Mouse (Mus musculus) cerebellum, adult 9-11 months (tissue): Measurements from ENCODE around the gene Scn4b.

Experiments
- DNase-seq: peaks from one replicate; pipeline ENCODE4 v3.0.0; 2022

The Scn4b gene

GRCm38 (mm10) chr9:45130119-45130518 lies 8.1 kb upstream of the Scn4b start:
- no peak for DNase-seq

GRCm38 (mm10) chr9:45133484-45134310 lies 4.5 kb upstream of the Scn4b start:
- DNase-seq = peak; percentile 80

DNA sequence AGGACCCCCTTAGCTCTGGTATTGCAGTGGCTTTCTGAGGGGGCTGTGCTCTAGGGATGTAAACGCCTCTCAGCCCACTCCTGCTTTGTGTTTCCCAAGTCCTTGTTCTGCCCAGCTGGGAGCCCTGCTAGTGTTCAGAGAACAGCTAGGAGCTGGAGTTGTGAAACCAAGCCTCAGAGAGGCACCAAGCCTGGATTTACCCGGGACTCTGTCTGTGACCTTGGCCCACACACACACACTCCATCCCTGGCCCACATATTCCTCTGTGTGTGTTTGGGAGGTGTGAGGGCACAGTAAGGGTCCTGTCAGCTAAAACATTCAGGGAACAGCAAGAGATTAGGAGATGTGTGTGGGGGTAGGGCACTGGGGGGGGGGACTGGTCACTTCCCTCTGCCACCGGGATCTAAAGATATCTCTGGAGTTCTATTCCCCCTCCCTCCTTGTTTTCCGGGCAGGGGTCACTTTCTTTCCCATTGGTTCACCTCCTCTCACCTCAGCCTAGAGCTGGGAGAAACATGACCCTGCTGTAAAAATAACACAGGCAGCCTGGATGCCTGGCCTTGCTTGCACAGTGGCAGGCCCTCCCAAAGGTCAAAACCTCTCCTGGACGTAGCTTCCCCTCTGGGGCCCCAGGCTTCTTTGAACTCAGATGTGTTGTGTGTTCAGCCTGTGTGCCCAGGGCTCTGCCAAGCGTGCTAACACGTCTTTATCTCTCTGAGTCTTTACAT lies 1.6 kb upstream of the Scn4b start:
- DNase-seq = no peak

DNA sequence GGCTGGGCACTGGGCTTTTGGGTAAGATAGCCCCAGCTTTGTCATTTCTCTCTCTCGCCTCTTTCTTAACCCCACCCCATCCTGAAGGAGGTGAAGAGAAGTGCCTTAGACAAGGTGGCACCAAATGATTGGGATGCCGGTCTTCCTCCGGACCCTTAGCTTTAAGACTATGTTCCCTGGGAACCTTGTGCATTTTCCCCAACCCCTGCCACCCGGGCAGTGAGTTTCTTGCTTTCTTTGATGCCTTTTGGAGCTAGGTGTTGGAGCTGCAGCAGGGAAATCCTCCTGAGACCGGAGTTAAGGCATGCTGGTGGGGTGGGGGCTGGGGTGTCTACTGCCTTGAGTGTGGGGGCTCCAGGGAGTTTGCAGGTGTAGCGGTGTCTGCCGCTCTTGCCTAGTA lies 887 bp downstream of the Scn4b start:
- peak; percentile 9 for DNase-seq

- no peak for DNase-seq
Measured at GRCm38 (mm10) chr9:45140945-45141344, 2.8 kb downstream of the Scn4b start.

DNA sequence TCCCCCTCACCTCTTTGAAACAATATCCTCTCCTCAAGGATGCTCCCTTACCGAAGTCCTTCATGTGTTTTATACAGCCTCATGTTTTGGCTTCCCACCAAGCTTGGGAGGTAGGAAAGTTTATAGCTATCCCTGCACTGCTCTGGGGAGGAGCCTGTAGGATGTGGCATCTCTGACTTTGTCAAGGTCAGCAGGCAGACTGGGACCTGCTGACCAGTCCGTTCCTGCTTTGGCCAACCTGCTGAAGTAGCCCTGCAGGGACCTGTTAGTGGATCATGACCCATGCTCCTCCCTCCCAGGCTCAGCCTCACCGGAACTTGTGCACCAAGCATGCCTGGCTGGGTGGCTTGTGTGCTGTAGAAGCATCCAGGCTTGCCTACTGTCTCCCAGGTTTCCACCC lies 4.5 kb downstream of the Scn4b start:
- DNase-seq = no peak

GRCm38 (mm10) chr9:45145533-45146266 lies 7.5 kb downstream of the Scn4b start:
- DNase-seq = no peak

DNA sequence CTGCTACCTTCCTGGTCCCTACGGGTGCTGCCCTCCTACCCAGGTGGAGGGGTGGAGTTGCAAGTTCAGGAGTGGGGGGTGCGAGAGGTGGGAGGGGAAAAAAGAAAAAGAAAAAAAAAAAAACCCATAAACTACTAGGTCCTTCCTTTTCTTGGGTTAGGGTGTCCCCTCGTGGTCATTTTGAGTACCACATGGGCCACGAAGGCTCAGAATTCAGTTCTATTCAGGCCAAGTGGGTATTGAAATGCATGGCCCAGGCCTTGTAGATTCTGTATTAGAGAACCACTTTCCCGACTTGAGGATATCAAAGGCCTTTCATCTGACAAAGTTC lies 8.0 kb downstream of the Scn4b start:
- peak; percentile 76 for DNase-seq

- no peak for DNase-seq
Measured at GRCm38 (mm10) chr9:45150933-45151332, 12.7 kb downstream of the Scn4b start.

- DNase-seq = no peak
Measured at GRCm38 (mm10) chr9:45153361-45153760, 15.2 kb downstream of the Scn4b start.

DNA sequence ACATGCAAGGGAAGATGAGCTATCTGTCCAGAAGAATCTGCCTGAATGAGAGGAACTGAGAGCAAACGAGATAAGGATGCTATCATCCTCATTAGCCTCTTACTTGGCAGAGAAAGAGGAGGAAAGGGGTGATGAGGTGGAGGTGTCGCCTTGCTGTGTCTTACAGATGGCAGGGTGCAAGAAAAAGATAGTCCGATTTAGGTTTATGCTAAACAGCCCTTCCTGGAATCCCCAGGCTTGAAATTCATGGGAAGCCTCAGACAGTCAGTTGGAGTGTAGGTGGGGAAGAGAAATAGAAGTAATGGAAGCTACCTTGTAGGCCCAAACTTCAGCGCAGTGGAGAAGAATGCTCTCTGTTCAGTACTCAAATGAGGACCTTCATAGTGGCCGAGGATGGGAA lies 29.7 kb downstream of the Scn4b start:
- no peak for DNase-seq

DNA sequence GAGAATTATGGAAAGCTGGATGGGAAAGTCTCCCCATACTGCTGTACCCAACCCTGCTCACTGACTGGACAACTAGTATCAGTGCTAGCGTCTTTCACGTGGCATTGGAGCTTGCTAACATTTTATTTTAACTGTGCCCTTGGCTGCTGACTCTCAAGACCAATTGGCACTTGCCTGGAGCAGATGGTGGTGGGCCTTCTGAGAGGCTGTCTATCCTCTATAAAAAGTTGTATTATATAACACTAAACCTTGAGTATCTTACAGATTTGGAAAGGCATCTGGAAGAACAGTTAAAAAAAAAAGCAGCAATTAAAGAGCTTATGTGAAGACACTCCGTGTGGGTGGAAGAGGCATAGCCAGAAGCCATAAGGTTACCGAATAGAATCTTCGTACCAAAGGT lies 32.0 kb downstream of the Scn4b start:
- no peak for DNase-seq

DNA sequence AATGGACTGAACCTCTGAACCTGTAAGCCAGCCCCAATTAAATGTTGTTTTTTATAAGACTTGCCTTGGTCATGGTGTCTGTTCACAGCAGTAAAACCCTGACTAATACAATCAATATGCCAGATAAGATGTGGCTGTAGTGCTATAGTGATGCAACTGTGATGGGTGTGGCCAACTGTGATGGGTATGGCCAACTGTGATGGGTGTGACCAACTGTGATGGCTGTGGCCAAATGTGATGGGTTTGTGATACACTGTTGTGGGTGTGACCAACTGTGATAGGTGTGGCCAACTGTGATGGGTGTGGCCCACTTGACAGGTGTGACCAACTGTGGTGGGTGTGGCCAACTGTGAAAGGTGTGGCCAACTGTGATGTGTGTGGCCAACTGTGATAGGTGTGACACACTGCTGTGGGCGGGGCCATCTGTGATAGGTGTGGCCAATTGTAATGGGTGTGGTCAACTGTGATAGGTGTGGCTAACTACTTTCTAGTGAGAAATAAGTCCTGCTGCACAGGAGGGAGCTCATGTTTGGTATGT lies 32.9 kb downstream of the Scn4b start:
- no peak for DNase-seq

- no peak for DNase-seq
Measured at GRCm38 (mm10) chr9:45173475-45173874, 35.3 kb downstream of the Scn4b start.

- DNase-seq = no peak
Measured at GRCm38 (mm10) chr9:45179282-45179681, 41.1 kb downstream of the Scn4b start.

DNA sequence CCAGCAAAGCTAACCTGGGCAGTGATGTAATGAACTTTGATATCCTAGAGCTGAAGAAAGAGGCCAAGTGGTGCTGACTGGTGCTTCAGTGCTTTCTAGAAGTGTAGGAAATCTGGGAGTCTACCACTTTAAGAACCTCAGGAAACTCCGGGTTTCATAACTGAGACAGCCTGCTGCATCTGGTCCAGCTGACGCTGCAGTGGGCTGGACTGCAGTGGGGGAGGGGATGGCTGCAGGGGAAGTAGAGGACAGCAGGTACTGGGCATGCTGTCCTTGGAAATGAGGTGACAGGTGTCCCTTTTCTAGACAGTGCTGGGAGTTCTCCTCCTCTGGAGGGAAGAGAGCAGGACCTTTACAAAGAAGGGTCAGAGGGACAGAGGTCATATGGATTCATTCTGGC lies 43.6 kb downstream of the Scn4b start, which contains the start of gene BC049352:
Gene BC049352, plus strand, starts transcription at position 238 of the 400 bp plus-strand sequence.
- DNase-seq = no peak

GRCm38 (mm10) chr9:45182521-45182920 lies 44.3 kb downstream of the Scn4b start:
- DNase-seq = no peak

GRCm38 (mm10) chr9:45183266-45183665 lies 45.1 kb downstream of the Scn4b start:
- peak; percentile 5 for DNase-seq

GRCm38 (mm10) chr9:45185250-45185649 lies 47.1 kb downstream of the Scn4b start:
- DNase-seq = no peak

DNA sequence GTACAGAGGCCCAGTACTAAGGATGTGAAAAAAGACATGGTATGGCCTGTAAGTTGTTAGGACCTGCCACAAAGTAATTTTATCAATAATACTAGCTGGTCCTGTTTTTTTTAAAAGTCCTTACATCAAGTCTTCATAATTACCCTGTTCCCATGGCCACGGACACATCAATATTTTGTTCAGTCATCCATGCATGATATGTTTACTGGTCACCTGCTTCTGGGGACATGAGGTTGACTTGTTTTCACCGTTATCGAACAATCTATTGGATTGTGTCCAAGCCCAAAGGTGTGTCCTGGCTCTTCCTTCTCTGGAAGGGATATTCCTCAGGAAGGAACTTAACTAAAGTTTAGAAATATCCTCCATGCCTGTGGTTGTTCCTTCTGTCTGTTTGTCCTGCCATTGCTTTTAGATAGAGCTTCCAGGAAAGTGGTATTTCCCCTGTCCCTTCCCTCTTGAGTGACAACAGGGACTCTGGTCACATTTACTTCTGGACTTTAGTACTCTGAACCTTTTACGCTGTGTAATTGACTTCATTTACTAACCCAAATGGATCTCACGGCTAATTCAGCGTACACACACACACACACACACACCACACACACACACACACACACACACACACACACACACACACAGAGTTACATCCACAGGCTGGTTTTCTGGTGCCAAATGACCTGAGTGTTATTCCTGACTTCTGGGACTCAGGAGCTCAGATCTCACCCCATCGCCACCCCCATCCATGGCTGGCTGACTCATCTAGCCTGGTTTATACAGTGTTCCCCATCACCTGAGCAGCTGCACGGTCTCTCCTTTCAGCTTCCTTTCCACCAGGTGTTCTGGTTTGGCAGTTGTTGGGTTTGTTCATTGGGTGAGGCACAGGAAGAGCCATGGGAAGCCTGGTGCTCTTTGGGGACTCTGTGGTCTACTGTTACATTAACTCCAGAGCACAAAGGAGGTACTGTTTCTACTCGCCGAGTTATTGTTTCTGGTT lies 50.7 kb downstream of the Scn4b start:
- DNase-seq = no peak

GRCm38 (mm10) chr9:45189661-45190174 lies 51.5 kb downstream of the Scn4b start:
- no peak for DNase-seq

DNA sequence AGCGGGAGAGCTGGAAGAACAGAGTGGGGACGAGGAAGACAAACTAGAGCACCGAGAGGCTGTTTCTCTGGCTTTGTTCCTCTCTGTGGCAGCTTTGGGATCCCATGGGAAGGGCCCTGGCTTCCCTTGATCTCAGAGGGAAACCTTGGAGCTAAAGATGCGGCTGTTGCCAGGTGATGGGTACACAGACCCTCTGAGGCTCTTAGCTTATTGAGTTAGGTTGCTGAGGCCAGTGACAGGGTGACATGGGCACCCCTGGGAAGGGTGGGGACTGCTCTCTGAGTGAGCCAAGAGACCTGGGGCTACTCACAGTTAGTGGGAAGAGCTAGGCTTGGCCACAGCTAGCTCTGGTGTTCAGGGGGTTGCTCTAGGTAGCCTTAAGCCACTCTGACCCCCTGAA lies 57.3 kb downstream of the Scn4b start:
- no peak for DNase-seq
